Mouse (Mus musculus) kidney, postnatal 14 days (tissue): ENCODE measurements at regions not wholly inside any gene's neighbourhood (a gene's known extent, or its start where the extent isn't known, plus 50 kb on each side); places are given as distances from the start of the nearest gene placed in this dataset.
A peak's percentile ranks its signal among the peaks of the same experiment; 100 is the strongest.

Source experiments
- DNase-seq: peaks from one replicate; pipeline ENCODE4 v3.0.0; 2022; ENCODE audit warnings: mixed read lengths

- no peak for DNase-seq
Observed at GRCm38 (mm10) chr11:42954169-42954568, 81.4 kb upstream of the Gm9972 start.

GRCm38 (mm10) chr11:42965732-42966131, 69.8 kb upstream of the Gm9972 start:
- DNase-seq = no peak

GRCm38 (mm10) chr11:42978245-42978644, 57.3 kb upstream of the Gm9972 start:
- peak; percentile 4 for DNase-seq
